Mouse (Mus musculus): ENCODE measurements around the gene Gm5798. TPM values are rescaled to one million over a fixed set of nuclear protein-coding genes. Genes with fewer than 3 reads are reported as not detected.
"Not testable (repeated sequence)": the region's sequence is repeated elsewhere in the genome, so short reads cannot be mapped to it uniquely, and the experiment has no call there.

Gene Gm5798
- polyA plus RNA-seq (2015; fragmentation: Nextera tagmentation; extraction: Ambion mirVana), result not detected in 2 replicates

DNA sequence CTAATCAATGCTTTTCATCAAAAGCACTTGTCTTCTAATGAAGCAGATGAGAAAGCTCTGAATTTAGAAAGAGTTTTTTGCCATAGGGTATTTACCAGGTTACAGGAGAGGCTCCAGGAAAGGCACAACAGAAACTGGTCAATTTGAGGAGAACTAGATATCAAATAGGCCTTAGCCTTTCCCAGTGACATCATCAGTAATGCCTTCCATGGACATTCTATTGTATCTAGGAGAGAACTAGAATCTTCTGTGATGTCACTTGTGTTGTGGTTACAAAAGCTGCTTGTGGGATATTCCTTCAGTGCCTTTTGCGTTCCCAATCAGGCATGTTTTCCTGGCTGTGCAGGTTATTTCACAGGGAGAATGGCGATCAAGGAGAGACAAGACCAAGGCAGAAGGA lies at the start of gene Gm5798:
Gene Gm5798, plus strand, starts transcription at position 301 of the 400 bp plus-strand sequence.
- H3K9me3 ChIP-seq; H3K4me2 ChIP-seq (replicated peaks); H3K36me3 ChIP-seq; H3K27me3 ChIP-seq (replicated peaks); ATAC-seq; H3K27ac ChIP-seq; H3K4me1 ChIP-seq (replicated peaks); H3K4me3 ChIP-seq (replicated peaks); H3K9ac ChIP-seq: not testable (repeated sequence)
- 65% methylated on average over 2 of the region's 2 CpGs for WGBS

DNA sequence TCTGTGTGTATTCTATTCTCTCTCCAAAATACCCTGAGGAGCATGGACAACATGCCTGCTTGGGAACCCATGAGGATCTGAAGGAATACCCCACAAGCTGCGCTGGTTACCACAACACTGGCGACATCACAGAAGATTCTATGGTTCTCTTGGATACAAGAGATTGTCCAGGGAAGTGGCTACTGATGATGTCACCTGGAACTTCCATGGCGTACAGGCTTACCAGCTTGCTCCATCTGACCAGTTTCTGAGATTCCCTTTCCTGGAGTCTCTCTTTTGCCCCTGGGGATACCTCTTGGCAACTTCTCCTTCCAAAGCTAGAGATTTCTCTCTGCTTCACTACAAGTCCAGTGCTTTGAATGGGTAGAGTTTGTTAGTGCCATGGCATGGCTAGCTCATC lies 37.9 kb downstream of the Gm5798 start, which contains the start of gene Gm7945:
Gene Gm7945, minus strand, starts transcription at position 101 of the 400 bp plus-strand sequence.
- H3K9me3 ChIP-seq; ATAC-seq; H3K4me2 ChIP-seq (replicated peaks); H3K36me3 ChIP-seq; H3K27ac ChIP-seq; H3K4me1 ChIP-seq (replicated peaks); H3K9ac ChIP-seq; H3K4me3 ChIP-seq (replicated peaks); H3K27me3 ChIP-seq (replicated peaks): not testable (repeated sequence)
- WGBS, result no CpG with 5 or more reads among the region's 3 CpGs

Other genes with a start within 250 kb of the Gm5798 start
- 3.5 and 6.7 TPM in 2 replicates for gene Mat1a, start 243.6 kb upstream of the Gm5798 start, polyA plus RNA-seq (2015; fragmentation: Nextera tagmentation; extraction: Ambion mirVana)
- 0.06 TPM in 1 of 2 replicates, not detected in the other for gene Sftpa1, start 216.8 kb upstream of the Gm5798 start, polyA plus RNA-seq (2015; fragmentation: Nextera tagmentation; extraction: Ambion mirVana)
- 0.36 and 0.54 TPM in 2 replicates for gene Mbl1, start 197.2 kb upstream of the Gm5798 start, polyA plus RNA-seq (2015; fragmentation: Nextera tagmentation; extraction: Ambion mirVana)
- not detected in 2 replicates for gene Sftpd, start 163.5 kb upstream of the Gm5798 start, polyA plus RNA-seq (2015; fragmentation: Nextera tagmentation; extraction: Ambion mirVana)
- 0.08 TPM in 1 of 2 replicates, not detected in the other for gene Gm2832, start 69.8 kb upstream of the Gm5798 start, polyA plus RNA-seq (2015; fragmentation: Nextera tagmentation; extraction: Ambion mirVana)
- not detected in 2 replicates for gene Gm7945, start 37.8 kb downstream of the Gm5798 start, polyA plus RNA-seq (2015; fragmentation: Nextera tagmentation; extraction: Ambion mirVana)
- not detected in 2 replicates for gene Gm6482, start 59.7 kb downstream of the Gm5798 start, polyA plus RNA-seq (2015; fragmentation: Nextera tagmentation; extraction: Ambion mirVana)
- not detected in 2 replicates for gene Gm7954, start 104.9 kb downstream of the Gm5798 start, polyA plus RNA-seq (2015; fragmentation: Nextera tagmentation; extraction: Ambion mirVana)
- gene Gm3486, start 140.9 kb downstream of the Gm5798 start, polyA plus RNA-seq (2015; fragmentation: Nextera tagmentation; extraction: Ambion mirVana), result not detected in 2 replicates
- not detected in 2 replicates for gene Gm7970, start 207.0 kb downstream of the Gm5798 start, polyA plus RNA-seq (2015; fragmentation: Nextera tagmentation; extraction: Ambion mirVana)
- gene 1700049E17Rik2, start 224.6 kb downstream of the Gm5798 start, polyA plus RNA-seq (2015; fragmentation: Nextera tagmentation; extraction: Ambion mirVana), result not detected in 2 replicates